Mouse (Mus musculus) mouse embryonic stem cell (cell line): ENCODE measurements around the gene Gm14322.
"Not testable (repeated sequence)": the region's sequence is repeated elsewhere in the genome, so short reads cannot be mapped to it uniquely, and the experiment has no call there.

Experiments used
- in situ Hi-C, 2 experiments: fragments of 300-500 bp; cut with MboI; formaldehyde crosslinking; loops; 1 replicate in 1 of 2; 3 replicates in 1 of 2; pipeline ENCODE4 v1.14.3; 2019 to 2020; ENCODE audit warnings: low sequenced_read_pairs in 2 of 2, low pct_unique_long_range_greater_than_20kb in 1 of 2, mixed read lengths in 1 of 2; ENCODE audit not compliant: unreplicated experiment in 1 of 2

Gene Gm14322

DNA sequence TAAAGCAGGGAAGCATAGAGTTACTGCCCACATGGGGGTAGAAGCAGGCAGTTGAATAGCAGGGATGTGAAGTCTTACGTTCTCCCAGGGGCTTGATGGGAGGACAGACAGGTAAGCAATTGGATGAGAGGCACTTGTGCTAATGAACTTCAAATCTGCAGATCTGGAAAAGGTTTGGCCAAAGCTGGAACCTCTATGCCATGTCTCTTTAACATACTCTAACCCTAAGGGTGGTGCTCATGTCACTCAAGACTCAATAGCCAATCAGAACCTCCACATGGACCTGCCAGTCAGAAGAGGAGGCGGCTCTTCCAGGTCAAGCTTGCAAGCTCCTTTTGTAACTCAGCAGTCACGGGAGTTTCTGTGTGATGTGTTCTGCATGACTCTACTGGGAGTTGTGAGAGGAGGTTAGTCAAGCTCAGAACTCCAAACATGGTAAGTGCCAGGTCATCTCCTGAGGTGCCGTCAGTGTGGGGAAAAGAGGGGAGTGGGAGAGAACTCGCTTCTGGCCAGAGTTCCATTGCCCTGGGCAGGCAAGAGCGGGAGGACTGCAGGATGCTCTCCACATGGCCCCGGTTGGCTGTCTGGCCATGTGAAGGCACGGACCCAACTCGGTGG, at the start of gene Gm14322:
Gene Gm14322 (plus strand): TSS at position 348 of the 618 bp plus-strand sequence.
- in situ Hi-C loops = not testable (repeated sequence)

DNA sequence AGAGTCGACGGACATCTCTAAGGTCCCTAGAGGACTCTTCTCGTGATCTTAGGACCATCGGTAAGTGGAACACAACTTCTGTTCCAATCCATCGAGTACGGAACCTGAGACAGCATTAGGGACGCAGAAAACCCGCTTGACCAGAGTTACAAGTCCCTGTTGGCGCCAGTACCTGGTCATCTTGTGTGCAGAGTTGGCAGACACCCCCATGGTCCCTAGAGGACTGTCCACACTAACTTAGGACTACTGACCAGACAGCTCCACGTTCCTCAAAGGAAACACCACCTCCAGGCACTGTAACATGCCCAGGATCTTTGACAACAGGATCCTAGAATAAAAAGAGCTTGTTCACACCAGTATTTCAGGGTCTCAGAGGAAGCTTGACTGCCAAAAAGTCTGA, 17.6 kb upstream of the Gm14322 start:
- in situ Hi-C loops = not testable (repeated sequence)

DNA sequence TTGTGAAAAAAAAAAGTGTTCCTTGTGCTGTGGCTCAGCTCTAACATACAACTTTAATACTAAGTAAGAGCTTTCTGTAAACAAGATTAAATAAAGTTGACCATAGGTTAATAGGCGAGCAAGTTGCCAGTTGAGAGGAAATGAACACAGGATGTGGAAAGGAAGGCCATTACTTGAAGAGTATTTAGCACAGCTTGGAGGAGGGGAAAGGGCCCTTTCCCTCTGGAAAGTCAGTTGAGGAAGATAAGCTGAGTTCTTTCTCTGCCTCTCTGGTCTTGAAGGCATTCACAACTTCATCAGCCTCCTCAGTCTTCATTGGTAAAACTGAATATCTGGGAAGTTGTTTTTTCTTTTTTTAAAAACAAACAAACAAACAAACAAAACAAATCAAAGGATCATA, 28.3 kb downstream of the Gm14322 start:
- in situ Hi-C loops = not testable (repeated sequence)

DNA sequence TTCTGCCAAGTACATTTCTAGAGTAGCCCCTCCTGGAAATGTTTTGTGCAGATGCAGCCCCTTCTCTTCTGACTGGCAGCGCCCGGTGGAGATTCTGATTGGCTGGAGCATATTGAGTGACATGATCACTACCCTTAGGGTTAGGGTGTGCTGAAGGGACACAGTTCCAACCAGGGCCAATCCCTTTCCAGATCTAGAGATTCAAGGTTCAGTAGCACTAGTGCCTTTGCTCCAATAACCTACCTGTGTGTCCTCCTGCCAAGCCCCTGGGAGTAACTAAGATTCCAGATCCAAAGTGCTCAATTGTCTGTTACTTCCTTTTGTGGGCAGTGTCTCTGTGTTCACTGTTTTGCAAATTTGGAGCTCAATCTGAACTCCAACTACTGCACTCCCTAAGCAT, 47.1 kb downstream of the Gm14322 start:
- in situ Hi-C loops = not testable (repeated sequence)
